Mouse (Mus musculus) embryo, embryonic 9.5 days (tissue): ENCODE measurements at regions not wholly inside any gene's neighbourhood (a gene's known extent, or its start where the extent isn't known, plus 50 kb on each side); places are given as distances from the start of the nearest gene placed in this dataset.

Experiments
- DNase-seq: peaks from one replicate; pipeline ENCODE4 v3.0.0-alpha.2; 2017; ENCODE audit errors: extremely low spot score

DNA sequence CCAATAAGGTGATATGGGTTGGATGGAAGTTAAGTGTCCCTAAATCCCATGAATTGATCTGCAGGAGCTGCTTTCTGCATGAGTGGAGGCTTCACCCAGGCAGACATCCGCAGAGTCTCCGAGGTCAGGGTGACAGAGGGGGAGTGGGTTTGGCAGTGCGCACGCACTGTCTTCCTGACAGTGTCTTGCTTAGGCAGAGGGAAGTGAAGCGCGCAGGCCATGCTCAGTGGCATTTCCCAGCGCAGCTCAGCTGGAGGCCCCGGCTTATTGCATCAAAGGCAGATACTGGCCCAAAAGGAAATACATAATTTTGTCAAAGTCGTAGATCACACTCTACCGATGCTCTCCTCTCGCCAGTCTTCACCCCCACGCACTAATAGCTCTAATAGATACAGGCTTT lies 252.7 kb upstream of the Dnajc24 start:
- DNase-seq: peak; percentile 13

DNA sequence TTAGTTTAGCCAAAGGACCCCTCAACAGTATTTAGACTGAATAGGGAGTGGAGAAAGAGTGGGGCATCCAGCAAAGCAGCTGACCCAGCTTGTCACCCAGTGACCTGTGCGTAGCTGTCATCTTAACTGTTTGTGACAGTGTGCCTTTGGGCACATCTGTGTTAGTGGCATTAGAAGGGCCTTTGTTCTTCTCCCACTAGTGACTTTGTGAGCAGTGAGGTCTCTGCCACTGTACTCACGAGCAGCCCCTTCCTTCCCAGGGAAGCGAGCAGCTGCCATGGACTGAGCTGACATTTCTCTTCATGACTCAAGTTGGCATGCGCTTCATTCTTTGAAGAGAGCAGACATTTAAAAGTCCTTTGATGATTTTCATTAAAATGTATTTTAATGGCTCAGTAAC lies 231.0 kb upstream of the Dnajc24 start:
- DNase-seq: no peak

DNA sequence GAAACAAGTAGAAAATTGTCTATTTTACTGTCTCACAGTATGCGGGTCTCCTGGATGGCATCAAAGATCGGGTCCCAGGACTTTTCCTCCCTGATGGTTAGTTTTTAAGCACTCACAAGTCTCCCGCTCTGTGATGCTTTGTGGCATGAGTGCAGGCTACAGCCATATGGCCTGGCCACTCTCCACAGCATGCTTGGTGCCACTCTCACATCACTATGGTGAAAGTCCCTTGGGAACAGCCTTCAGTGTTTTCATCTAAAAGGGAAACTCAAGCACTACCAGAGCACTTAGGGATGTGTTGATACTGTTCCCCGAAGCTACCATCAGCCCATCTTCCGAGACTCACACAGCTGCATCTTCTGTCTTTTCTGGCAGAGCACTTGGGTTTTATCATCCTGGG lies 227.8 kb upstream of the Dnajc24 start:
- no peak for DNase-seq

DNA sequence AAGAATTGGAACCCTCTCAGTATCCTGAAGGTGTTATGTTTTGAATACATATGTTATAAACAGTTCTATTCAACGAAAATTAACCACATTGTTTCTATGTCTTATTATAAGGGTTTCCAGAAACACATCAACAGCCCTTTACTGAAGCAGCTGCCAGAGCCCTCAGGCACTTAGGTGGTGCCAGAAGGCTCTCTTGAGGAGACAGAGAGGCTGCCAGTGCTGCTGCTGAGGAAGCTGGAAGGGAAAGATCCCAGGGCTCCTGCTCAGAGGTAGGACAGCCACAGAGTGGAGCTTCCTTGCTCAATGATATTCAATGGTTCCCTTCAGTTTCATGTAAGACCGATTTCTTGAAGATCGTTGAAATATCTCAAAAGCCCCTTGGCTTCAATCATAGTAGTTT lies 226.7 kb upstream of the Dnajc24 start:
- DNase-seq: no peak

DNA sequence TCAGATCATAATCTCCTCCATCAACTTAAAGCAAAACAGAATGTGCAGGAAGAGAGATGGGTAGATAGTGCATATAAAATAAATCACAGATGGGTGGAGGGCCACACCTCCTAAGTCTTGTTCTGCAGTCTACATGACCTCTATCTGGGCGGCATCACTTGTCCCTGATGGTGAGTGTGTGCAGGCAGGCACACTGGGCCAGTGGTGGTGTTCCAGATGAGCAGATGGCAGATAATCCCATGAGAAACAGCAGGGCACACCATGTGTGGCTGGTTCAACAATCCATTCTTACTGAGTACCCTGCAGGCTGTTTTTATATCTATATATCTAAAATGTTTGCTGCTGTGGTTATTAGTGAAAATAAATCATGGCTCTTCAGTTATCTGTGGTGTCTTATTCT lies 224.9 kb upstream of the Dnajc24 start:
- DNase-seq: no peak

DNA sequence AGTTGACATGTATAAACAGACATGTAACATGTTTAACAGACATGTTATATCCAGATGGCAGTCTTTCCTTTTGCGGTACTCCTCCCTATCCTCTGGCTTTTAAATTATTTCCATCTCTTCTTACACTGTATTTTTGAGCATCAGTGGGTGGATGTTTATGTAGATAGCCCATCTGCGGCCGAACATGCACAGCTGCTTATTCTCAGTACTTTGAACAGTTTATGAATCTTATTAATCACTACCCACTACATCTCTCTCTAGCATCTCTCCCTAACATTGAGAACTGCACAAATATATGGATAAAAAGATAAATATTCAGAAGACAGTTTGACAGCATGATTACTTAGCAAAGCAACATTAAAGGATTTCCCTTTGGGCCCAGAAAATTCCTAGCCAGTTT lies 212.8 kb upstream of the Dnajc24 start:
- no peak for DNase-seq

DNA sequence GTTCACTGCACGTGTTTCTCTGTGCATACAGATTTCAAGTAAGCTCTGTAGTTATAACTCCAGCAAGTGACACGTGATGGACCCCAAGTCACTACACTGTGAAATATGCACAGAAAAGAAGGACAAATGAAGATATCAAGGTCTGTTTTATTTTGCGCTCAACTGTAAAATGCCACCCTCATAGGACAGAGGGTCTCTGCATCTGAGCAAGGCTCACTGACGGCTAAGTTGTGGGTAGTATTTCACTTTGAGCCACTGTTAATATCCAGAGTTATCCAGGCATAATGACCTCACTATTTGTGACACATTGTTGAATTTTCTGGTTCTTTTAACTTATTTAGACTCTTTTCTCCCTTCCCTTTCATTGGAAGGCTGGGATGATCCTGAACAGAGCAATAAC lies 210.4 kb upstream of the Dnajc24 start:
- no peak for DNase-seq

DNA sequence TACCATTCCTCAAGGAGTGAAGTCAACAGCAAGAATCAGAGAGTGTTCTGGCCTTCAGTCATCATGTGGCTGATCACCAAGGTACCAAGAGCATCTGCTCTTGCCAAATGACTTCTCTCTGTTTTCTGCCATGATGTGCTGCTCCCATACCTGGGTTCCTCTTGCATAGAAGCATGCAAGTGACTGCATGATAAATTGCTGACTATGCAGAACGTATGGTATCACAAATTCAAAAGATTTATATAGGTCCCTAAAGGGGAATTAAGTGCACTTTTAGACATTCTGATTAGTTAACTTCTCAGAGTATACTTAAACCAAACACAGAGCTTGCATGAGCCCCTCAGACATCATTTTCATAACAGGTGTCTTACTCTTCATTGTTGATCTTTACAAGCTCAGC lies 207.4 kb upstream of the Dnajc24 start:
- no peak for DNase-seq

DNA sequence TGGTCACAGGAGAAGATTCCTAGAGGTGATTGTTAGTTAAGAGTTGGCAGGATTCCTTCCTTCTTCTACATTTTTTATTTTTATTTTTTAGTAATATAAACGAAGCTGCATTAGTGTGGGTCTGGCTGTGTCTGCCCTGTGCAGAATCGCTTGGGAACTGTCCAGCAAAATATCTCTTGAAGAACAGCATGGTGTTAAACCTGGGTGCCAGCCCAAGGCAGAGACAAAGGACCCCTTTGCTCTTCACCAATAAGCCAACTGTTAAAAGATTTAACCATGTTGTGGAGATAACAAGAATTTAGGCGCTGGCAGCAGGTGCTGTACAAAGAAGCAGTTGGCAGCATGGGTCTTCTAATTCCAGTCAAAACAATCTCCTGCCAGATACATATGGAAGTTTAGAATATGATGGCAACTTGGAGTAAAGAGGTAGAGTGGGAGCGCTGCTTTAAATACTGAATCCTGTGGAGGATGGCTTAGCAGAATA lies 205.5 kb upstream of the Dnajc24 start:
- no peak for DNase-seq

DNA sequence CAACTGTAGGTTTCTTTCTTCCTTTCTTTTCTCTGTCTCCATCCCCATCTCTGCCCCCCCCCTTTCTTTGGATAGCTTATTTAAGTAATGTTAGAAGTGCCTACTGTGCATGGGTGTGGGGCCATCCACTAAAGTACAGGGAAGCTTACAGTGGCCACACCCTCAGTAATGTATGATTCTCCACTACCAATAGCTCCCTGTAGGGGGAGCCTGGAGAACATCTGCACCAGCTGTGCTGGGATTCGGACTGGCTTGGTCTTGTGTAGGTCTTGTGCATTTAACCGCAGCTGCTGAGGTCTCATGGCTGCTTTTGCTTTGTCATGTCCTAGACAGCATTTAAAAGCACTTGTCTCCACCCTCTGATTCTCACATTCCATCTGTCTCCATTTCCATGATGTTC lies 196.8 kb upstream of the Dnajc24 start:
- DNase-seq: no peak

DNA sequence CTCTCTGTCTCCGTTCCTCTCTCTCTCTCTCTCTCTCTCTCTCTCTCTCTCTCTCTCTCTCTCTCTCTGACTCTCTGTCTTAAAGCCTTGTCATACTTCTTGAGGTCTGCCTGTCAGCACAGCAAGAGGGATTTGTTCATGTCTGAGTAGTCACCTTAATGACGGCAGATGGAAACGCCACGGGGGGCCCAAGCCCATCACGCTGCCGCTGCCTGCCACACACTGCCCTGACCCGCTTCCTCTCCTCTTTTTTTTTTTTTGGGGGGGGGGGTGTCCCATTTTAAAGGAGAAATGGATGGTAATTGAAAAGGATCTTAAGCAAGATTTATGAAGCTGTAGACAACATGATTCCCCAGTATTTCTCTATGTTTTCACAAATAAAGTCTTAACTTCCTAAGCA lies 191.8 kb upstream of the Dnajc24 start:
- DNase-seq: peak; percentile 24

DNA sequence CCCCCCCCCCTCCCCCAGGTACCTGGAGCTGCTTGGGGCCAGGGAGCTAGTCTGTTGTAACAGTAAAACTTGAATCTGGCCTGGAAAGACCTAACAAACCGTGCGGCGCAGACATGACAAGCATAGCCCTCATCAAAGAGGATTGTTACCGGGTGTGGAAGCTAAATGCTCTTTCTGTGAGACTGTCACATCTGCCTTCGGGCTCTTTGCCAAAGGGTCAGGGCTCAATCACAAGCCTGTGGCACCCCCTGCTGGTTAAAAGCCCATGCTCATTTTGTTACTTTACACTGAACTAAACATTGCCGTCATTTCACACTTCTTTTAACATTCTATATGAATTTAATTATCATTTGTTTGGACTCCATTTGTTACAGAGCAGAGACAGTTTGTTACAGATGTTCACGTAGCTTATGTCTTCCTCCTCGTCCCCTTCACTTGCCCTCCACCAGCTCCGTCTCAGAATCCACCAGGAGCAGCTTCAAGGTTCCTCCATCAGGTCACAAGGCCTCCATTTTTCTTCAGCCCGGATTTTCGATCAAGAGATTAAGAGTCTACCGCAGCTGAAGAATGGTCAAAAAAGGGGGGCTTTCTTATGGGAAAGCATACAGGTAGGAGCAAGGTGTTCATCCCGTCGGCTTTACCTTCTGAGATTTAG lies 191.1 kb upstream of the Dnajc24 start:
- DNase-seq: peak; percentile 86

DNA sequence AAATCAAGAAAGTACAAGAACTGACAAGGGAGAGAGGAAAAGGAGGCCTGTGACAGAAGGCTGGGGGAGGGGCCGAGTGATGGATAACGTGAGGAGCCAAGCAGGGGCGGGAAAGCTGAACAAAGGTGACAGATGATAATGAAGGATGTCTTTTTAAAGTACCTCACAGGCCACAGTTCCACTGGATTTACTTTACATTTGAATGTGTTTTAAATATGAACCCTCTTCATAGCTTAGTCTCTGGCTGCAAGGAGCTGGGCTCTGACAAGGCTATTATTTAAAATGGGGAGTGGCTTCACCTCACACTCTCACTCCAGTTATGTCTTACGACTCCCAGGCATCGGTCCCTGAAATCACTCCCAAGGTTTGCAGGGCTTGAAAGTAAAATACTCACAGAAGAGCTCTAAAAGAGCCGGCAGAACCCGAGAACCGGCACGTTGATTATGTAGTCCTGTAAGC lies 190.6 kb upstream of the Dnajc24 start:
- peak; percentile 59 for DNase-seq

DNA sequence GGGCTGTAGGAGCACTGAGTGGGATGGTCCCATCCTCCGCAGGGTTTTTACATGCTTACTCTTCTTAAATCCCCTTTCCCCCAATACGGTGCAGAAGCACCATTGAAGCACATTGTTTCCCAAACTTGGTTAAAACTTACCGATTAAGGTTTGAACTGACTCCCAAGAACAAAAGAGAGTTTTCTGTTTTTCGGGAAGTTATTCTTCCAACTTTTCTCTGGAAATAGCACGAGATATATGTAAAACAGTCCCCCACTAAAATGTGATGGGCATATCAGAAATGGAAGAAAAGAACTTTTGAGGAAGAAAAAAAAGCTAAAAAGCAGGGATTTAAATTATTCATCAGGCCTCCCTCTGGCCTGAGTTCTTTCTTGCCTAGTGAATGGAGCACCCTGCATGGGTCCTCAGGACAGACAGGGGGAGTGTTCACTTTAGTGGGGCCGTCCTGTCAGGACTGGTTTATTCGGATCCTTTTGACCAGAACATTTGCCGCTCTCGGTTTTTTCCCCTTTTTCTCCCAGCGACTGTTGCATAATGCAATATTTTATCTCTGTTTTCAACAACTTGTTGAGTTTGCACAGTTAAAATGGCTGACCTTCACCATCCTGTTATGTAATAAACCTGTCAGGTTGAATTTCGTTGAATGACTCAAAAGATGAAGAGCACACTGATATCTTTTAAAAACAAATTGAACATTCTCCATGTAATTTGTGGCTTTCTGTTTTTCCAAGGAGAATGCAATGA lies 187.4 kb upstream of the Dnajc24 start:
- DNase-seq: peak; percentile 29

DNA sequence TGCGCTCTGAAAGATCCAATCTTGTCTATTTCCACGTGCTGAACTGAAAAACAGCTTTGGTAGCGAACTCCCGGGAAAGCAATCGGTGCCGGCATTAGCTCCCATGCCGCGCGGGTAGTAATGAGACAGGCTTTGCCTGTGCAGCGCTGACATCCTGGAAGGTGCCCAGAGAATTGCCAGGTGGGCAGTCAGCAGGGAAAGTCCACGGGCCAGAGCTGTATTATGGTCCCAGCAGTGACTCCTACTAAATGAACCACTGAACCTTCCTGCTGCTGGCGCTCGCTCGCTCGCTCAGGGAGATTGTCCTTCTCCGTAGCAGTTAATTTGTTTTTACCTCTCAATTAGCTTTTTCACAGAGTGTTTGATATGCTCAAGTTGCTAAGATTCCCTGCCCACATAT lies 180.3 kb upstream of the Dnajc24 start:
- no peak for DNase-seq

DNA sequence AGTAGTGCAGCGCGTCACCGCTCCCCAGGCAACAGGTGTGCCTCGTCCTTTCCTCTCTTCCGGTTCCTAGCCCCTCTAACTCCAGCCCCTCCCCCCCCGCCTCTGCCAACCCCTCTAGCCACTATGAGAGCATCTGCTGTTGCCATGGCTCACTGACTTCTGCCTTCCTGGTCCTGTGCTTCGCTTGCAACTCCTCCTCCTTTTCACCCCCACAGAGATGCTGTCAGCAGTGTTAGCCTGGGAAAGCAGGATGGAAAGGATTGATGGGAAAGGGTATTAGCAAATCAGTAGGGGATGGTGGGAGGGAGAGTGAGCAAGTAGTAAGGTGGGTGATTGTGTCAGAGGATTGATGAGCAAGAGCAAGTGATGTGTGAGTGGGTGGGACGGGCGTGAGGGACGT lies 178.7 kb upstream of the Dnajc24 start:
- DNase-seq: no peak

DNA sequence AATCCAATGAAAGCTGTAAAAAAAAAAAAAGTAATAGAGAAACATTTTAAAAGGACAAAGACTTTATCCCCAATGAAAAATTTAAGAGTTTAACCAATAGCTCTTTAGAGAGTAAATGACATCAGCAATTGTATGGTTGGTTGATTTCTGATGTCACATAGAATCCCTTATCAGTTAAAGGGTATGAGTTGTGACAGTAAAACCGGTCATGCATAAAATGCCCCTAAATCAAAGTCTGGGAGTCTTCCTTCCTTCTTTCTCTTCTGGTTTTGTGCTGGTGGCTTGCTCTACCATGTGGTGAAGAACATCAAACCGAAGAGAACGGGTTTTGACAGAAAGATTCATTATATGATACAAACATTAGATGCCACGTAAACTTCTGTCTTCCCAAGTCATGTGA lies 159.3 kb upstream of the Dnajc24 start:
- DNase-seq: no peak

DNA sequence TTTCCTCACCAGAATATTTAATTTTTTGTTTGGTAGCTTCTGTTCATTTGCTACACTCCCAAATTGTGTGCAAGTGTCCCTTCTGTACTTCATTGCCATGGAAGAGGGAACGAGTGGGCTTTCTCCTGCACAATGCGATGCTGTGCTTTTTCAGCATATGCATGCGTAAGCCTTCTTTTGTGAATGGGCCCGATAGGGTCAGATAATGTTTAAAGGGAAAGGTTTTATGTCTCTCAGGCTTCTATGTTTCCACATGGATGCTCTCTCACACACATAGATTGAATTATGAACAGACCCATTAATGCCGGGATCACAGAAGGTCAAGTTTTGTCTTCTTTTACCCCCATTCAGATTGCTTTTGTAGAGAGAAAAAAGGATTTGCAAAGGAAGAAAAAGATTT lies 158.5 kb upstream of the Dnajc24 start:
- peak; percentile 14 for DNase-seq

DNA sequence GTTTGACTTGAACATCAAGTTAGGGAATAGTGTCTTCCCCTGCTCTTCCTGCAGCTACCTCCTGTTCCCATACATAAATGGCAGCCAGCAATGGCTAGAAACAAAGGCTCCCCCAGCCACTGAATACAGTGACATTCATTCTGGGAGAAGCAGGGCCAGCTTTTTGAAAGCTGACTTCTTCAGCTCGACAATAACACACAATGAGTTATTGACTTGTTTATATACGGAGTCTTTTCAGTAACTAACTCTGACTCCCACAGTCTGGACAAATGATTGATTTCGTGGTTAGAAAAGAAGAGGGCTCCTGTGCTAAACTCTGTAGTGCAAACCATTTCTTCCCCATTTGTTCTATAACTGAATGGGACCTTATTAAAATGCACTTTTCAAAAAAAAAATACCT lies 146.4 kb upstream of the Dnajc24 start:
- no peak for DNase-seq

DNA sequence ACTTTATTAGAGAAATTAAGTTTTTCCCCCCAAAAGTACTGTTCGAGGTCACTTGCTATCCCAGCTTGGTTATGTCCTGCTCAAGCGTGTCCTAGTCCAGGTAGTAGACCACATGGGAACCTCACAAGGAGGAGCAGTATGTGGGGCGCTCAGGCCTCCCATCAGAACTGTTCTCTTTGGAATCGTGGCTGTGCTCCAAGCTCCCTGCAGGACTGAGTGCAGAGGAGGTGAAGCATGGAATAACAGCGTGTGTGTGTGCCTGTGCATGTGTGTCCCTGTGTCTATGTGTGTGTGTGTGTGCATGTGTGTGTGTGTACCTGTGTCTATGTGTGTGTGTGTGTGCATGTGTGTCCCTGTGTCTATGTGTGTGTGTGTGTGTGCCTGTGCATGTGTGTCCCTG lies 137.6 kb upstream of the Dnajc24 start:
- no peak for DNase-seq

DNA sequence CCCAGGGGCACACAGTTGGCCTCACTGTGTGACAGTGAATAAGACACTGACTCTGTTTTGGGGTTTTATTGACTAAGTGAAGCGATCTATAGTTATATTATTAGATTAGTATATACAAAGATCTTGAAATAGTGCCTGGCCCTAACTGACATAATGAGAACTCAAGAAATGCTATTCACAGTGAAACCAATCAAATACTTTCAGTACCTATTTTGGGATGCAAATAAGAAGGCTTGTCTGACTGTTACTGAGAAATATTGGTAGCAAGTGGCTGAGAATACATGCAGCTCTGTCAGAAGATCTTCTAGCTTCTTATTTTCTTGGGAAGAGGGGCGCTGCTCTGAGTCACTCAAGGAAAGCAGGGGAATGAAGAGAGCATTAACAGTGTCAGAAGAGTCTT lies 97.7 kb upstream of the Dnajc24 start:
- no peak for DNase-seq

DNA sequence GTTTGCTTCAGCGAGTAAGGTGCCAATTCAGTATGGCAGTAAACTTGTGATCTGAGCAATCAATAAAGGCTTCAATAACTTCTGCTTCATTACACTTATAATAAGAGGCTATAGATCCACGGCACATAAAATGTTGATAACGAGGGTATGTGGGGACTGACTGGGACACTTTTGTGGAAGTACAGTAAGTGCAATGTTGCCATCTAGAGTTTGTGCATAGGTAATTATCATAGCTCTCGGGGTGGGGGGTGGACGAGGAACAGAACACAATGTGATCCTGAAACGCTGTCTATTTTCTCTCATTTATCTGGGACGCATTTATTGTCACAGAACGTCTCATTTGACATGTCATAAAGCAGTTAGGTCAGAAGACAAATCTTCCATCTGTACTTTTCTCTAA lies 82.8 kb upstream of the Dnajc24 start:
- DNase-seq: no peak
